Mouse (Mus musculus) kidney, postnatal 10 days (tissue): ENCODE results near the gene Csf2rb2.
"Not testable (repeated sequence)": the region's sequence is repeated elsewhere in the genome, so short reads cannot be mapped to it uniquely, and the experiment has no call there.

ENCODE experiments used
- DNase-seq: peaks from one replicate; pipeline ENCODE4 v3.0.0; 2021; ENCODE audit warnings: mixed read lengths

The Csf2rb2 gene

GRCm38 (mm10) chr15:78305341-78305933, at the start of gene Csf2rb2:
Gene Csf2rb2, minus strand, starts transcription at chr15:78305721.
- no peak for DNase-seq

- DNase-seq: peak; percentile 76
These were observed 49.4 kb upstream of the Csf2rb2 start for GRCm38 (mm10) chr15:78354958-78355357.

GRCm38 (mm10) chr15:78351586-78352165, 46.2 kb upstream of the Csf2rb2 start:
- no peak for DNase-seq

DNA sequence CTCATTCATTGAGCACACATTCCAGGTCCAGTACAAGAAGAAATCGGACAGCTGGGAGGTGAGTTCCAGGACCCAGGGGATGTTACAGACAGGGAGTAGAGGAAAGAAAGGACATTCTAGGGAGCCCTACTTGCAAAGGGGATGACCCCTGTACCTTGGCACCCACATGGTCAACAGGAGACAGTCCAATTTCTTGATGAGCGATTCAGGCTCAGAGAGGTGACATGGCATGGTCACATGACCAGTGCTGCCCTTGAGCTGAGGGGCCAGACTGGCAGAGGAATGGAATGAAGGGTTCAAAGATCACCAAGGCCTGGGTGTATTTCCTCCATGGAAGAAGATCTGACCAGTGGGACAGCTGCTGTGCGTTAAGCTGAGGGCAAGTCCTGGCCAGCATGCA, 39.0 kb upstream of the Csf2rb2 start:
- DNase-seq: no peak

DNA sequence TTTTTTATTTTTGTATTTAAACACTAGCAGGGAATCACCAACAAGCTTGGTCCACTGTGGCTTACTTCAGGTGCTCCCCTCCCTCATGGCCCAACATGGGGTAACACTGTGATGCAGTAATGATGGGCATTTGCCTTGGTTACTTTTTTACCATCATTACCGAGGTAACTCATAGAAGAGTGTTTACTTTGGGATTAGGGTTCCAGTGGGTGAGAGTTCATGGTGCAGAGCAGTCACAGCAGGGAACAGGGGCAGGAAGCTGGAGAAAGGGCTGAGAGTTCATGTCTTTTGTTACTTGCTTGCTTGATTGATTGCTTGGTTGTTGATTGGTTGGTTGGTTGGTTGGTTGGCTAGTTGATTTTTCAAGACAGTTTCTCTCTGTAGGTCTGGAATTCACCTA, 38.2 kb upstream of the Csf2rb2 start:
- DNase-seq: no peak

GRCm38 (mm10) chr15:78340919-78341318, 35.4 kb upstream of the Csf2rb2 start:
- DNase-seq: not testable (repeated sequence)

GRCm38 (mm10) chr15:78339627-78340423, 34.3 kb upstream of the Csf2rb2 start:
- DNase-seq: peak; percentile 72

DNA sequence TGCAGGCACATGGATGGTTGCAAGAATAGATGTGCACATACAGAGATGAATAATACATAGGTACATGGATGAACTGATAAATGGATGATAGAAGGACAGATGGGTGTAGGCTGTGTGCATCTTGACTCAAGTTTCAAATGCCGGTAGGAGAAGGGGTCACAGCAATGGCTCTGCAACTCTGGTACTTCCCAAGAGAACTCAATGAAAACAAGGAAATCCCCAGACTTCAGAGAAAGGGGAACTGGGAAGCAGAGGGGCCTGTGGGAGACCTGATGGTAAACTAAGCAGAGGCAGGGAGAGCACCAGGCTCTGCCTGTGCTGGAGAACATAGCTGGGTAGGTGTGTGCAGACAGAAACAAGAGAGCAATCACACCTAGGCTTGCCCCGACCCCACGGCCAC, 28.9 kb upstream of the Csf2rb2 start:
- DNase-seq: no peak

DNA sequence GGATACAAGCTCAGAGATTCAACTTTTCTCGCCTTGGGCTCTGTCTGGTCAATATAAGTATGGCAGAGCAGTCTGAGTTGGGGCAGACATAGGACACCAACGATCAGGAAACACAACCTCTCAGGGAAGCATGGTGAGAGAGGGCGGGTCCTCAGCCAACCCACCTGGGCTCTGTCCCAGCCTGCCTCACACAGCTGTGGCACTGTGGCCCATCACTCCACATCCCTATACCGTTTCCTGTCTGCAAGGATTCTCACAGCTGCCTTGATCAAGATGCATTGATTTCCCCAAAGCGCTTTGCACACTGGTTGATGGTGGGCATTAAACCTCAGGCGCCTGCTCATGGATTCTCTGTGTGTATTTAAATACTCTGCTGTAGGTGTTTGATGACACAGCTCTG, 27.5 kb upstream of the Csf2rb2 start:
- no peak for DNase-seq

GRCm38 (mm10) chr15:78331523-78332340, 26.2 kb upstream of the Csf2rb2 start:
- no peak for DNase-seq

DNA sequence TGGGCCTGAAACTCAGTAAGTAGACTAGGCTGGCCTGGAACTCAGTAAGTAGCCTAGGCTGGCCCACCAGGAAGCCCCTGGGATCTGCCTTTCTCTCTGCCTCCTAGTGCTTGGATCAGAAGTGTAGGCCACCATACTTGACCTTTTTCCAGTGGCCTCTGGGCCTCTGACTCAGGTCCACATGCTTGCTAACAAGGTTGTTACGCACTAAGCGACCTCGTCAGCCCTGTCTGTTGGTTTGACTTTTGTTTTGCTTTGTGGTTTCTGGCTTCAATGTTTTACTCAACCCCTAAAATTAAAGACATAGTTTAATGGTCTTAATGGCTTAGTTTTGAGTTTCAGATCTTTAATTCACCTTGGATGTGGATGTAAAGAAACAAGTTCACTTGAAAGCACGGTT, 25.2 kb upstream of the Csf2rb2 start:
- no peak for DNase-seq

GRCm38 (mm10) chr15:78329972-78330371, 24.5 kb upstream of the Csf2rb2 start:
- not testable (repeated sequence) for DNase-seq

DNA sequence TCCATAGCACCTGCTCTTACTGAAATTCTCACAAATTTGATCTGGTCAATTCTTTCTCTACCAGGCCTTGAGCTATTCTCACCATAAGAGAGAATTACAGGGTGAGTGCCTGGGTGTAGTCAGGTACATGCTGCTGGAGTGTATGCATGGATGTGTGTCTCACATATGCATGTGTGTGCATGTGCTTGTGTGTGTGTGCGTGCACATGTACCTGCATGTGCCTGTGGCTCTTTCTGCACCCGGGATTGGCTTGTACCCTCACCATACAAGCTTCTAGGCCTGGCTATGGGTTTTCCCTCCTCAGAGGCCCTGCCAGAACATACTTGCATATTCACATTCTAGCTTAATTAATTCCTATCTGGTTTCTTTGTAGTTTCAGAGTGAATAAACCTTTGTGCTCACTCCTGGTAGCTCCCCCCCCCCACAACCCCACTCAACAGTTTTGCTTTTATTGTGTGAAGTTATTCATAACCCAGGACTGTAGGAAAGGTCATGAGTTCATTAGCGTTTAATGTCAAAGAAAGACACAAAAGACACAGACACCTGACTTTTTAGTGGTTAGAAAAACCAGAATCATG, 23.1 kb upstream of the Csf2rb2 start:
- no peak for DNase-seq

DNA sequence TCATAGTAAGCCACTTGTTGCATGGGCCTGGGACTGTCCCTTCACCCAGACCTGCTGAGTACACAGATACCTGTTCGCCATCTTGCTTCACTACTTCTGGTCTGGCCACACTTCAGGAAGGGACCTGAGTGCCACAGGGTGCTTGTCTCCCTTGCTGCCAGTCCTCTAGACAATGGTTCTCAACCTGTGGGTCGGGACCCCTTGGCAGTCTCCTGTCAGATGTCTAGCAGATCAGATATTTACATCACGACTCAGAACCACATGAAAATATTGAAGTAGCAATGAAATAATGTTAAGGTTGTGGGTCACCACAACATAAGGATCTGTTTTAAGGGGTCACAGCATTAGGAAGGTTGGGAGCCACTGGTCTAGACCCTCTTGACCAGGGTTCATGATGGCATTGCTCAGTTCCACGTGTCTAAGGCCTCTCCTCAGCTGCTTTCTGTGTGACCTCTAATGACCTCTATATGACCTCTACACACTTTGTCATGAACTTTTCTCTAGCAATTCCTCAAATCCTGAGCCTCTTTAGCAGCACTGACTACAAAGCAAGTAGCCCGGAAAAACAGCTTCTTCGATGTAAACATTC, 22.3 kb upstream of the Csf2rb2 start:
- not testable (repeated sequence) for DNase-seq

DNA sequence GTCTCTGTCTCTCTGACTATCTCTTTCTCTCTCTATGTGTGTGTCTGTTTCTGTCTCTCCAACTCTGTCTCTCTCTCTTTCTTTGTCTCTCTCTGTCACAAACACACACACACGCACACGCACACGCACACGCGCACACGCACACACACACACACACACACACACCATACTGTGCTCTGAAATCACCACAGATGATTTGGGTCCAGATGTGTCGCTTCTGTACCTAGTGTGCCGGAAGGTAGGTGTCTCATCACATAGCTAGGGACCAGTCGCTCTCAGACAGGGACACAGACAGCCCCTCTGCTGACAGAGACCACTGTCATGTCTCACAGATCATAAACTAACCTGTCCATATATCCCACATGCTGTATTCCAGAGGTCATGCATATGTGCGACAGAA, 21.2 kb upstream of the Csf2rb2 start:
- no peak for DNase-seq

DNA sequence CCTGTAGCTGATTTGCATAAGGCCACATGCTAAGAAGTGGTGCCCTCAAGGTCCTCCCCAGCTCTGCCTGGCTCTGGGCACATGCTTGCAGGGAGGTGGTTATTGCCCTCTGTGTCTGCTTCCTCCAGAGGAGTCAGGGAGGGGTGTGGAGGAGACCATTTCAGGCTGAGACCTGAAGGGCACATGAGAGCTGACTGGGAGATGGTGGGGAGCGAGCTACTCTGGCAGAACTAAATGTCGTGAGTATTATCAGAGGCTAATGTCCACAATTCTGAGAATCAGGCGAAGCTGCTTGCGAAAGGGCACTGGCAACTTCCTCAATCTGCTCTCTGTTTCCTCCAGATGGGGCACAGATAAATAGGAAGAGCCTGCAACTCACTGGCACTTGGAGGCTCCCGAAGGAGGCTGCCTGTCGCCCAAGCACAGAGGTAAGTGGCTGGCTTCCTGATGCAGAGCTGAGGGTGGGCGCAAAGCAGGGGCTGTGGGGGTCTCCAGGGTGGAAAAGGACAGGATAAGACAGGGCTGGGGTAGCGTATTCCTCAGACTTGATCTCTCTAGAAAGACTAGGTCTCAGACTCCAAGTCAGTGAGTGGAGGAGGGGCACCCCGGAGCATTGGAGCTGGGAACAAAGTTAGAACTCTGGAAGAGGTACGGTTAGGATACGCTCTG, 20.3 kb upstream of the Csf2rb2 start, which contains the start of gene Csf2rb:
Csf2rb (plus strand) TSS at position 82 of the 669 bp plus-strand sequence.
- no peak for DNase-seq

GRCm38 (mm10) chr15:78324294-78324693, 18.8 kb upstream of the Csf2rb2 start:
- no peak for DNase-seq

- no peak for DNase-seq
These were observed 17.8 kb upstream of the Csf2rb2 start for GRCm38 (mm10) chr15:78323366-78323765.

DNA sequence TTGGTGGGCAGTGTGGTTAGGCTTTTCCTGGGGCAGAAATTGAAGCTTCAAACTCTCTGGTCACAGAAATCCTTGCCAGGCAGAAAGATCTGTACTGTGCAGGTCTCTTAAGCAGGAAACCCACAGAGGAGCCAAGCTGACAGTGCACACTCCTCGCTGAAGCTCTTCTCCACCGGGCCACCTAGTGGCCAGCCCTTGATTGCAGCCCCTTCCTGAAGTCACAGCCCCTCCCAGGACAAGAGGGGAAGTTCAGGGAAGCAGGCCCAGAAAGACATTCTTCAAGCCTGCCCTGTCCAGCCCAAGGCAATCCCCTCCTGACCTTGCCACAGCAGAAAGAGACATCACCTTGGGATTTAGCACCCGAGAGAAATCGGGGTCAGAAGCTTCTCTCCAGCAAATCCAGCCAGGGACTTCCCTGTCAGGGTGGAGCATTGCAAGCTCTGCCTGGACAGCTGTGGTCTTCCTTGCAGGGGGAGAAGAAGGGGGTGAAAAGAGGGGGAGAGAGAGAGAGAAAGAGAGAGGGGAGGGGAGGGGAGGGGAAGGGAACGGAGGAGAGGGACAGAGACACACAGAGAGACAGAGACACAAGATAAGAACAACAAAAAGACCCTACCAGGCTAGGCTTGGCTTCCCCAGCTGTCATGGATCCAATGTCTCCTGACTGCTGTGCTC, 15.4 kb upstream of the Csf2rb2 start:
- DNase-seq: peak; percentile 91

DNA sequence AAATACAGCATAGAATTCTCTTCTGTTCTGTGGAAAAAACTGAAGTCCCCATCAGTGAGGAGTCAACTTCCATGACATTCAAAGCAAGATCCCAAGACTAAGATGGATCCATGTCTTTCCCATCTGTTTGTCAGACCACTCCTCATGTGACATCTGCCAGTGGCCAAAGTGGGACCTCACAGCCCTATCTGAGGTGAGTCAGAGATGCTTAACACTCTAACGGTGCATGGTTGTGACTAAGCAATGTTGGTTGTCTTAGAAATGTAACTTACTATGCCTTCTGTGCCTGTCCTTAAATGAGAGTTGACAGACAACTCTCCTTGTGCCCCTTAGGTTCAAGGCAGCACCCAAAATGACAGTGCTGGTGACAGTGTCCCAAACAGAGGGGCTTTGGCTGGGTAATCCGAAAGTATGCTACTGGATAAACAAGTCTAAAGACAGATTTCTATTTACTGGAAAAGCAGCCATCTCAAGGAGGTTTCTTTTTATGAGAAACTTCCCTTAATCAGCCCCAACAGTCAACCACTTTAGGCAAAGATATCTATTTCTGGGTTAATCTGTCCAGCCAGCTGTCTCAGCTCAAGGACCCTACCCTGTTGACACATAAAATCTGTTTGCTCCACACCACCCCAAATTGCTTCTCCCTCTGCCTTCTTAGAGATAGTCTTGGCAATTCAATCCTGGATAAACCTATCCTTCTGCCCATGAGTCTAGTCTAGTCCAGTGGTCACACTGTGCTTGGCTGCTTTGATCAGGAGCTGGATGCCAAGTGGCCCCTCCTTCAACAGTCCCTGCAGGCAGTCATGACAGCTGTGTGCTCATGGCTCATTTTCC, 13.0 kb upstream of the Csf2rb2 start:
- DNase-seq: not testable (repeated sequence)
